In the genomic region with DNA sequence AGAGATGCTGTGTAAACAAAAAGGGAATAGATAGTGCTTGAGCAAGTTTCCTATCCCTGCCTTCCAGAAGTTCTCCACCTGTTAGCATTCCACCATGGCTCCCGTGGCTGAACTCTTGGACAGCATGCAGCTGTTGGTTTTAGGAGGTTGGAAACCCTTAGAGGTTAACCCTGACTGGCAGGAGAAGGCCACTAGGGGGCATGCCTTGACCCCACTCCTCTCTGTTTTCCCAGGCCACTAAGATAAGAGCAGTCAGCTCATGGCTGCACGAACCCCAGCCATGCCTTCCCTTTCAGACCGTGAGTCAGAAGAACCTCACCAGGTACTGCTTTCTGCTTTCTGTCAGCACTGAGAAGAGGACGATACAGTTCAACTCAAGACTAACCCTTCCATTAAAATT, we compare ENCODE assay signal across 8 mouse cellular contexts. TPM values are rescaled to one million over a fixed set of nuclear protein-coding genes. Genes with fewer than 3 reads are reported as not detected.
DNase-seq lines count a peak whose midpoint lies in the region; ATAC-seq lines count a peak whose summit lies in the region.

No protein-coding gene starts in this region.

- H3K9me3 ChIP-seq in kidney, embryonic 15.5 days (replicated peaks) = no peaks in the 10 kb centered on the region
- H3K9me3 ChIP-seq in intestine, embryonic 16.5 days (ENCODE audit: control insufficient read depth, low read length) = no peaks in the 10 kb centered on the region

- peaks cover 12% of the 10 kb centered on the region for H3K4me1 ChIP-seq in kidney, embryonic 15.5 days
- H3K4me1 ChIP-seq in intestine, embryonic 16.5 days (ENCODE audit: control insufficient read depth, insufficient read depth, low read length) = no peaks in the 10 kb centered on the region

- DNase-seq in kidney, adult 11 months = no peak
- DNase-seq in ZHBTc4 (ENCODE audit: low read depth, low spot score) = peak; percentile 84
- peak; percentile 64 for DNase-seq in retina, embryonic 14.5 days (ENCODE audit: low spot score)
- no peak for DNase-seq in gastrocnemius, adult 8-10 months (ENCODE audit: low spot score in 2 of 2)
- DNase-seq in T-cell, adult 2 months (ENCODE audit: low spot score) = no peak
- no peak for DNase-seq in urinary bladder, adult 2 months (ENCODE audit: low spot score)

- H3K9ac ChIP-seq in kidney, embryonic 15.5 days = no peak overlapping the region
- H3K9ac ChIP-seq in intestine, embryonic 16.5 days (ENCODE audit: low read depth, low read length) = no peak overlapping the region

- H3K36me3 ChIP-seq in kidney, embryonic 15.5 days = peaks cover 35% of the 10 kb centered on the region
- peaks cover 6% of the 10 kb centered on the region; the same call in 1 of the 2 replicates for H3K36me3 ChIP-seq in intestine, embryonic 16.5 days (ENCODE audit: control insufficient read depth, insufficient read depth, low read length)

- 0 out of 2 replicates have a peak, but pooled peaks have one; percentile 44 for ATAC-seq in kidney, embryonic 15.5 days (replicated peaks; ENCODE audit: low FRiP score)
- ATAC-seq in intestine, embryonic 16.5 days = no peak

- 59% methylated on average over 4 of the region's 4 CpGs for WGBS in kidney, embryonic 15.5 days
- WGBS in intestine, embryonic 16.5 days = 56% methylated on average over 4 of the region's 4 CpGs

- peak overlapping the region; percentile 73 for H3K27ac ChIP-seq in kidney, embryonic 15.5 days
- H3K27ac ChIP-seq in intestine, embryonic 16.5 days (ENCODE audit: low read length) = peak overlapping the region; percentile 66; the same call in 1 of the 2 replicates

- no peak overlapping the region for H3K4me3 ChIP-seq in kidney, embryonic 15.5 days (replicated peaks)
- no peak overlapping the region for H3K4me3 ChIP-seq in intestine, embryonic 16.5 days (ENCODE audit: low read length)

- no peak overlapping the region for H3K4me2 ChIP-seq in kidney, embryonic 15.5 days
- no peak overlapping the region for H3K4me2 ChIP-seq in intestine, embryonic 16.5 days (ENCODE audit: low read depth, low read length)

- no peaks in the 10 kb centered on the region for H3K27me3 ChIP-seq in kidney, embryonic 15.5 days
- H3K27me3 ChIP-seq in intestine, embryonic 16.5 days (replicated peaks; ENCODE audit: control insufficient read depth, insufficient read depth, low read length) = no peaks in the 10 kb centered on the region

RNA-seq across cellular contexts. Expression of a gene that starts 30.8 kb away (rescaled TPM):
- 35.2 and 38.5 TPM in 2 replicates for polyA plus RNA-seq in kidney, embryonic 15.5 days (2015; fragmentation: Nextera tagmentation; extraction: Ambion mirVana)
- 31.3 and 32.1 TPM in 2 replicates for polyA plus RNA-seq in intestine, embryonic 16.5 days (2015; fragmentation: Nextera tagmentation; extraction: Ambion mirVana)
- total RNA-seq in gastrocnemius, adult 8-10 months (2022) = 10 to 100 TPM; 28.2 to 35.0 (median 31.0) TPM
- 35.0 and 40.2 TPM in 2 replicates for polyA plus RNA-seq in urinary bladder, adult 2 months (2012; rRNA removed)

RNA-seq across cellular contexts. Expression of a gene that starts 55.0 kb away (rescaled TPM):
- 6.1 and 30.2 TPM in 2 replicates for polyA plus RNA-seq in kidney, embryonic 15.5 days (2015; fragmentation: Nextera tagmentation; extraction: Ambion mirVana)
- 26.1 and 28.0 TPM in 2 replicates for polyA plus RNA-seq in intestine, embryonic 16.5 days (2015; fragmentation: Nextera tagmentation; extraction: Ambion mirVana)
- total RNA-seq in gastrocnemius, adult 8-10 months (2022) = not detected
- 0.19 and 0.35 TPM in 2 replicates for polyA plus RNA-seq in urinary bladder, adult 2 months (2012; rRNA removed)

Comparison
In these comparisons a context has a peak if more than half of its experiments do, and no peak if none do; other contexts are left out.
1. DNase-seq: peak in ZHBTc4 (single experiment) and retina, embryonic 14.5 days (single experiment); none in kidney, adult 11 months (single experiment), gastrocnemius, adult 8-10 months (0 of 2), T-cell, adult 2 months (single experiment) and urinary bladder, adult 2 months (single experiment).